Mouse (Mus musculus): ENCODE results near the gene Mast4. TPM values are rescaled to one million over a fixed set of nuclear protein-coding genes. Genes with fewer than 3 reads are reported as not detected.
A peak's percentile ranks its signal among the peaks of the same experiment; 100 is the strongest.
"Not testable (repeated sequence)": the region's sequence is repeated elsewhere in the genome, so short reads cannot be mapped to it uniquely, and the experiment has no call there.

Gene Mast4
- total RNA-seq (2021) = 10 to 100 TPM; 80.4 to 89.0 TPM

DNA sequence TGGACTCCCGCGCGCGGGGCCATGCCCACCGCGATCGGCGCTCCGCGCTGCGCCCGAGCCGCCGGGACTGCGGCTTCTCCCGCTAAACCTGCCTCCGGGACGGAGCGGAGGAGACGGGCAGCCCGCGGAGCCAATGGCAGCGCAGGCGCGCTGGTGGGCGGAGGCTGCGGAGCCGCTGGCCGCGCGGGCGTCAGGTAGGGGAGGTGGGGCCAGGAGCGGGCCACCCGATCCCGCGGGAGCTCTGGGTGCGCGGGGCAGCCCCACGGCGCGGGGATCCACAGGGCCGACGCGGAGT, at the start of gene Mast4:
Gene Mast4 (minus strand): TSS at position 106 of the 295 bp plus-strand sequence.
- DNase-seq = peak; percentile 94

DNA sequence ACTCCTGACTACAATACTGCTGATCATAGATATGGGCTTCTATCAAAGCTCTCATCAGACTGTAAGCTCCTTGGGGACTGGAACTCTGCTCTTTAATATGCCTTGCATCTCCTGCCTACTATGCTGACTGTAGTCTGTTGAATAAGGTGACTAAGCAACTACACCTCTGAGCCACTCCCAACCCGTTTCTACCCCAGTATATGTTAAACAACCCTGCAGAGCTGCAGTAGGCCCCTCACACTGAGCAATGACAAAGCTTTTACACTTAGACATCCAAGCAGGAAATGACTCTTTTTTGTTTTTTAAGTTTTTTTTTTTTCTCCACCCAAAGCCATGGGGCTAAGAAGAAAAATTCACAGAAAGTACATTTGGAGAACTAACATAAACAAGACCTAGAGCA, 40.2 kb upstream of the Mast4 start:
- DNase-seq = no peak

DNA sequence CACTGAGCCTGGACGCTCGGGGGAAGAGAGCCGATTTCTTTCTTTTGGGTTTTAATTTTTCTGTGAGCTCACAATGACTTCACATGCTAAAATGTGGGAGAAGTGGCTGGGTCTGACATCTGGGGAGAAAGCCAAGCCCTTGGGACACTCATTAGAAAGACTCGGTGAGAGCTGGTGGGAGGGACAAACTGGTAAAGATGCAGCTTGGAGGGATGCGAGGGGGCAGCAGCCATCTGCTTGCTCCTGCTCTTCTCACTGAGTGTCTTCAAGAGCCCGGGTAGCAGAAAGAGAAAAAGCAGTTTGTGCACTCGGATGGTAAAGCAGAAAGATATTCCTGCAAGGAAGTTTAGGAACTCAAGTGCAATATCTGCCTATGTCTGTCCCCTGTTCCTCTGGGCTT, 34.9 kb upstream of the Mast4 start:
- no peak for DNase-seq

DNA sequence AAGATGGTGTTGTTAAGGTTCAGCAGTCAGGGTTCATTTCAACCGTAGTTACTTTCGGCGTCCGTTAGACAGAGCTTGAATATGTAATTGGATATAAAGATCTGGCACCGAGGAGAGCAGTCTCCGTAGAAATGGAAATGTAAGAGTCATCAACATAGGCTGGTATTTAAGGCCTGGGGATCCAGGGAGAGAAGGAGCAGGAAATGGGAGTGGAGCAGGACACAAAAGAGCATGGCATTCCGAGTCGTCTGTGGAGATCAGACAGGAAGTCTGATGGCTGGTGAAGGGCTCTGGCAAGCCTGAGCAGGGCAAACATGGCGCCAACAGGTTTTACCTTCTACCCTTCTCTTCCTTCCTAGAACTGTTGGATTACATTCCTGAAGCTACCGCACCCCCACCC, 28.9 kb upstream of the Mast4 start:
- DNase-seq = no peak

DNA sequence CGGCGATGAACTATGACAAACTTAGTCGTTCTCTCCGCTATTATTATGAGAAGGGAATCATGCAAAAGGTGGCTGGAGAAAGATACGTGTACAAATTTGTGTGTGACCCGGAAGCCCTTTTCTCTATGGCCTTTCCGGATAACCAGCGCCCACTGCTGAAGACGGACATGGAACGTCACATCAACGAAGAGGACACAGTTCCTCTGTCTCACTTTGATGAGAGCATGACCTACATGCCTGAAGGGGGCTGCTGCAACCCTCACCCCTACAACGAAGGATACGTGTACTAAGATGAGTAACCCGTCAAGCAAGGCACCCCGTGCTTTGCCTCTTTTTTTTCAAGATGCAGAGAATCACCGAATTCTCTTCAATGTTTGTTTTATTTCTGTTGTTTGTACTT, 23.1 kb upstream of the Mast4 start:
- DNase-seq = not testable (repeated sequence)

DNA sequence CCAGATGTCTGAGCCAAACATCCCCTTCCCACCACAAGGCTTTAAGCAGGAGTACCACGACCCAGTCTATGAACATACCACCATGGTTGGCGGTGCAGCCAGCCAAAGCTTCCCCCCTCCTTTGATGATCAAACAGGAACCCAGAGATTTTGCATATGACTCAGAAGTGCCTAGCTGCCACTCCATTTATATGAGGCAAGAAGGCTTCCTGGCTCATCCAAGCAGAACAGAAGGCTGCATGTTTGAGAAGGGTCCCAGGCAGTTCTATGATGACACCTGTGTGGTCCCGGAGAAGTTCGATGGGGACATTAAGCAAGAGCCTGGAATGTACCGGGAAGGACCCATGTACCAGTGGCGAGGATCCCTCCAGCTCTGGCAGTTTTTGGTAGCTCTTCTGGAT, 22.6 kb upstream of the Mast4 start:
- not testable (repeated sequence) for DNase-seq

DNA sequence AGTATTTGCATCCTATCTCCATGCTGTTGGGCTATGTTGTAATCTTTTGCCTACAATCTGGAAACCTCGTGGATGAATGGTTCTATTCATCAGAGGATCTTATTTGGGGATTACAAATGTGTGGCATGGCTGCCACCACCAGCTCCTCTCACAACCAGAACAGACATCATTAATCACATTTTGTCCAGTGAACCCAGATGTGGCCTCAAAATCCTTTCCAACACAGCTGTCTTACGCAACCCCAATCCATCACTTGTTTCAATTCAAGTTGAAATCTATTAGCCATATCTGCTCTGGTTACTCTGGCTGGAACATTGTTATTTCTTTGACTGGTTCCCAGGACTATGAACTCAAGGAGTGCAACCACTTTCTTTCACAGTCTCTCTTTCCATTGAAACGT, 20.4 kb upstream of the Mast4 start:
- DNase-seq = no peak

DNA sequence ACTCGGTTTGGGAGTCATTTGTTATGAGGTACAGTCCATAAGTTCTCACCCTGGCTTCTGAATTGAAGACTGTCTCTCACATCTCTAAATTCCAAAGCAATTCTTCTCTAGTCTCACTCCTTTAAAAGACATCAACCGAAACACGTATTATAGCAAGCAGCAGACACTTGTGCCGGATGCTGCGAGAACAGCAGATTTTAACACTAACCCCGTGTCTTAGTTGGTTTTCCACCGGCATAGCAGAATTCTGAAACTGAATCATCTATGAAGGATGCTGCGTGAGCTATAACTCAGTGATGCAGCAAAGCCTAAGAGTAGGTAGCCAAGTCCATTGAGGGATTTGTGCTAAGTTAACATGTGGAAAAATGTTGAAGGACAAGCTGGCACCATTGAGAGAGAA, 10.5 kb upstream of the Mast4 start:
- DNase-seq = no peak

DNA sequence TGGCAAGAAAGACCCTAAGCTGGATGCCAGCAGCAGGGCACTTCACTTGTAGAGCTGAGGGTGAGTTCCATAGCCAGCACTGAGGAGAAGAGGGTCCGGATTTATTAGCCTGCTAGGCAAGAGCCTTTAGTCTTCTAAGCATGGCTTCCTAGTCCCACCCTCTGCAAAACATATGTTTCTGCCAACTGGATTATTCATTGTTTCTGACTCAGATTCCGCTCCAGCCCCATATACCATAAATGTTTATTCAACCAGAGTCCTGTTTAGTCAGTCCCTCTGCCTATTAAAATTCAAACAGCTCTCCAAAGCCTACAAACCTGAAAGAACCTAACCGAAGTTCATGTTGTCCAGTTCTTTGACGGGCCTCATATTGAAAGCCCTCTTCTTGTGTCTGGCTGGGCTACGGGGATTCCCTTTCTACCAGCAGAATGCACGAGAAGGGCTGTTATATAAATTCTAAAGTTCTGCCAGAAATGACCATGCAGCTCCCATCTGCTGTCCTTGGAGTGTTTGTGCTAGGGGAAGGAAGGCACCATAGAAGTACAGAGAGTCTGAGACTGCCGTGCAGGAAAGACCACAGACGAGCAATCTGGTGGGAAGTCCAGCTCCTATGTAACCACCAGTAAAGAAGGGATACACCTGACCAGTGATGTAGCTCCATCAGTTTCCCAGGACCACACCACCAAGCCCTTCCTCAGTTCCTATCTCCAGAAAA, 9.9 kb upstream of the Mast4 start:
- DNase-seq = no peak

DNA sequence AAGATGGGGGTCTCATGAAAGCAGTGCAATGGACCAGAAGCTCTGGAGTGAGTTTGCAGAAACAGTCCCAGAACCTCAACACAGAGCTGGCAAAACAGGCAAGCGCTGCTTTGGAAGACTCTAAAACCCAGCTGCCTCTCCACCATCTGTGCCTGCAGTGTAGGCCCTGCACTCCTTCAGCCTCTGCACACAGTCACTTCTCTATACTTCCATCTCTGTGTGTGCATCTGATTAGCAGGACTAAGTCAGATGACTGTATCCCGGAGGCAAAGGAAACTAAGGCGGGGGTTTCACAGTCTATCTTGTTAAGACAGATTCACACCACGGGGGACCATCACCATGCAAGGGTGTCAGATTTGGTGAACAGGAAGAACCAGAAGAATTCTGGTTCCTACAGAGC, 6.7 kb upstream of the Mast4 start:
- no peak for DNase-seq

DNA sequence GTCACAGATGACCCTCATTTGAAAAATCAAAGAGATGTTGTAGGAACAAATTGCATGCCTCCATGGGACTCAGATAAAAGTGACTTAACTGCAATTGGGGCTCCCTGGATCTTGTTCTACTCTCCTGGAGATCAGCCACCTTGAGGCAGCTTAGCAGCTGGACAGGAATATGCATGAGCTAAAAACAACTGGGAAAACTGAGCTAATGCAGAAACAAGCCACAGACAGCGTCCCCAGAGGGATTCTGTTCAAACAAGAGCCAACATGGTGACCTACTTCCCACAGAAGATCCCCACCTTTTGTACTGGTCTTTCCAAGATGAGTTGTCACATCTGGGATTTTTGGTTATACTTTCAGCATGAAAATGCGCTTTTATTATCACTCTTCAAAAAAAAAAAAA, 4.3 kb upstream of the Mast4 start:
- peak; percentile 41 for DNase-seq

DNA sequence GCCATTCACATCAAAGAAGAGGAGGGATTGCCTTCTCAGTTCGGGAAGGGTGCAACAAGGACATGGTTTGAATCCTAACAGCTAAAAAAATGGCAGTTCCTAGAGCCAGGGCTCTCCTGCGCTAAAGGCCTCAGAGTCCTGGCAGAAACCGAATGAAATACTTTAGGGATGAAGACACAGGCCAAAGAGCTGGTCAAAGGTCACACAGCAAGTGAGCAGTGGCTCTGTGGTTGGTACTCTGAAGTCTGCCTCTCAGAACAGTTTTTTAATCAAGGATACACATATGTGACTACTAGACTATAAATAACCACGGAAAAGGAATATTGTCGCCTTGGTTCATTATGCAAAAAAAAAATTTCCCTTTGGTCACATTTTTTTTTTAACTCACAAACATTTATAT, 1.9 kb upstream of the Mast4 start:
- DNase-seq = no peak

DNA sequence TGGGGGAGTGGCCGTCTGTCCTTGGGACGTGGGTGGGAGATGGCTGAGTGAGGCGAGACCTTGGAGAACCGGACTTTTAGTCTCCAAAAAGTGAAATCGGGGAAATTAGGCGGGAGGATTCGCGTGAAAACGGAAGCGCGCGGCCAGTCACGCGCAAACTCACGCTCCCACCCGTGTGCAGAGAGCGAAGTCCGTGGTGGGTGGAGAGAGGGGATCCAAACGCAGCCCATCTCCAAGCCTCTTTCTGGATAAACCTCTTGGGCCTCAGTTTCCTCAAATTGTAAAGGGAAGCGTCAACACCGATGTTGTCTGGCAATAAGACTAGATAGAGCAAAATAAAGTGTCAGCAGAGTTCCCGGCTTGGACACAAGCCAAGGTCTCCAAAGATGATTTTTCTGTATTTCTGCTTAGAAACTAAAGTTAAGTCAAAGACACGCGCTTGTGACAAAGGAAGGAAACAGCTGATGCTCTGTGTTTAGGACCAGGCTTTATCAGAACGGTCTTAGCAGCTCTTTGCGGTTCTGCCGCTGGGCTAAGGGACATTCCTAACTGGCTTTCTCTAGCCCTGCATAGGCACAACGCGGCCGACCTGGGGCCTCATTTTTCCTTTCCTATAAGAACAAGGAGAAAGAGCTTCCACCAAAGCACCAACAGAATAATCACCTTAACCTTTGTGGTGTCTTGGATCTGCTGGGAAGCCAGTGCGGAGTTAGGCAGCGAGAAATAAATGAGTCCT, 594 bp upstream of the Mast4 start:
- DNase-seq = peak; percentile 29

DNA sequence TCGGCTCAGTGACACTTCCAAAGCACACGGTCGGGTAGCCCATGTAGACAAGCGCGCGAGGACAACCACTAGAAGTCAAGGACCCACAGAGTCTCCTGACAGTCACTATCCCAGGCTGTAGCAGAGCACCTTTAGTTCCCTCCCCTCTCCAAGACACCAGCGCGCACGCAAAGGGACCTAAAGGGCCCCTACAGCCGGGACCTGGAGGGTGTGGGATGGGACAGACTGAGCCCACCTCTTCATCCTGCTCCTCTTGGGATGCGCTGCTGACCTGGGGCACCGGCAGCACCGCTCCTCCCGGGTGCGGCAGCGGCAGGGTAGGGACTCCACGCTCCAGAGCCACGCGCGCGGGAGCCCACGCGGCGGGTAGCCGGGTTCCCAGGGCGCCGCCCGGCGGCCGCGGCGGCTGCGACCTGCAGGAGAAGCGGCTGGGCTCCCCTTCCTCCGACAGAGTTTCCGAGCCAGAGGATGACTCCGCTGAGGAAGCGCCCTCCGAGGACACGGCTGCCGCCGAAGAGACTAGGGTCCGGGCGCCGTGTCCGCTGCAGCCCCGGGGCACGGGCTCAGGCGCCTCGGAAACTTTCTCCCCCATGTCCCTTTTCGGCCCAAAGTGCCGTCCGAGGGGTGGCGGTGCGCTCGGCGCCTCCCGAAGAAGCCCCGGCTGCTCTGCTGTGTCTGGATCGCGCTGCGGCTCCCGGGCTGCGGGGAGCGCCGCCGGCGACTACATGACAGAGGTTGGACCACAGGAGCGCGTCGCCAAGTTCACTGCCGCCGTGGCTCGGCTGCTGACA, 501 bp downstream of the Mast4 start:
- DNase-seq = peak; percentile 61

DNA sequence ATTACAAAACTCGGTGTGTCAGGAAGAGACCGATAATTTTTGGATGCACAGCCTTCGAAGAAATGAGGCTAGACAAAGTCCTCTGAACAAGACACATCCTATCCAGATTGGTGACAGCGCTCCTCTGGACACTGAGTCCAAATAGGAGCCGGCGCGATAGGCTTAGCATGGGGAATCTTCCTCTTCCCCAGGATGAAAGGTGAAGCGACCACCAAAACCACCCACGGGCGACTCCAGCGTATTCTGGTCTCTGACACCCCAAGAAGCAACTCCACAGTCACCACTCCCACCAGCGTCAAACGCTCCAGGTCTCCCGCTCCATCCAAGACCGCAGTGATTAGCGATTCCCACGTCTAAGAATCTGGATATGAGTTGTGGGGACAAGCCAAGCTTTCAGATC, 1.1 kb downstream of the Mast4 start:
- DNase-seq = no peak

DNA sequence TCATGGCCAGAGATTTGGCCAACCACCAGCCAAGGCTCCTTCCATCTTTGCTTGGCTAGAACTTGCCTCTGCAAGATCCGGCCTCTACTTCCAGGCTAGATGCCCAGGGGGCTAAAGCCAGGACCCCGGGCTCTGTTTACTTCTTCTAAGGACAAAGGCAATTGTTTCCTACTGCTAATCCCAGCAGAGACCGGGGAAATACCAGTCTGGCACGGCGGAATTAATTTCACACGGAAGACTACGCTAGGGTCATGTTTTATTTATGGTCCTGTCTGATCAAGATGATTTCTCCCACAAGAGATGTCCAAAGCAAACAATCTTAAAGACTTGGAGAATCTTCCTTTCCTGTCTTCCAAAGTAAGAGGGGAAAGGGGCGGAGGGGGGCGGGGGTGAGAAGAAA, 1.6 kb downstream of the Mast4 start:
- DNase-seq = peak; percentile 14

DNA sequence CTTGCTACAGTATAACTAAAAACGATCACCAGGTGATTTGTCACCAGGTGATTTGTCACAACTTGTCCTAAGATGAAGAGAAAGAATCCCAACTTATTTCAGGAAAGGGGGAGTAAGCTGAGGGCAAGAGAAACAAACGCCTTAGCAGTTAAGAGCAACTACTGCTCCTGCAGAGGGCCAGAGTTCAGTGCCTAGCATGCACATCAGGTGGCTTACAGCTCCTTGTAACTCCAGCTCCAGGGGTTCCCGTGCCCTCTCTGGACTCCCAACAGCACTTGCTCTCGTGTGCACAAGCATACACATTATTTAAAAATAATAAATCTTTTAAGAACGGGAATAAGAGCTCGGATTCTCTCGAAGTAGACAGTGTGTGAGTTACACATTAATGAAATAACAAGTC, 3.2 kb downstream of the Mast4 start:
- no peak for DNase-seq

DNA sequence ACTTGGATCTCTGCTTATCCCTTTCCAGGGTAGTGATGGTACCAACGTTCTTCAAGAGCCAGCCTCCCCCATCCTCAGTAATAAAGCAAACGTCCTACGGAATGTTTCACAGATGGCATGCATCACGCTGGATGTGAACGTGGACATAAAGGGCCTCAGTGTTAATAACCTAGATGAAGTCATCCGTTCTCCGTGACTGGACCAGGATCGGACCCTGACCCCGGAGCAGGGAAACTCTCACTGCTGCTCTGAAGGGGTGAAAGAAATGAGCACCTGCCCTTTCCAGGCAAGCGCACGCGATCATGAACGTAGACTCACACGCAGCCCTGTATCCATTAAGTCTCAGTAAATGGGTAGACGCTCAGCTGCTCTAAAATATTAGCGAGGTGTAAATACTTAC, 6.0 kb downstream of the Mast4 start:
- no peak for DNase-seq

DNA sequence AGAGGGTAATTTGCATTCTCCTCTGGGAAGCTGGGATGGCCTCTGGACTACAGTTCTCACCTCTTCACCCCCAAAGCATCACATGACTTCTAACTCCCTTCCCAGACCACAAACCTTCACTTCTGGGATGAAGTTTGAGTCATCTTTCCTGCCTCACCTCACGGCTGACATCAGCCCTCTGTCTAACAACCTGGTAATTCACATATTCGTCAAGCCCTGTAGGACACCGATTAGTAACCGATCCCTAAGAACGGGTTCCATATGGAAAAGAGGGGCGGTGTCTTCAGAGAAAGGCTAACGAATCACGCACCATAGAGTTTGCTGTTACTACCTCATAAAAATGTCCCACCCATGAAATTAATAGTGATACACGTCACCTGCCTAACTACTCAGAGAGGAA, 6.5 kb downstream of the Mast4 start:
- no peak for DNase-seq

DNA sequence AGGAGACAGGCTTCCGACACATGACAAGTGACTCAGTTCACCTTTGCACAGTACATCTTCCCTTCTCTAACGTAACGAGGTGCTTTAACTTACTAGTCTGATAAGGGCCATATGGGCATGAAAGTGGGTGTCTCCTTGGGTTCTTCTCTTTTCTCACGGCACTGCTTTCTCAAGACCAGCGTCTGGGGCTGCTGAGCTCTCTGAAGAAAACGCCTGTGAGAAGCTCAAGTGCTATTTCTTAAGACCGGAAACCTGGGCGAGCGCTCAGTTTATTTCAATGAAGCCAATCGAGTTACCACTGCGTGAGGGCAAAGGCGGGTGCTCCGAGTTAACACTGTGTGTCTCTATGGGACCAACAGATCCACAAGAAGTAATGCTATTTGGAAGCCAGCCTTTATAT, 8.1 kb downstream of the Mast4 start:
- no peak for DNase-seq

DNA sequence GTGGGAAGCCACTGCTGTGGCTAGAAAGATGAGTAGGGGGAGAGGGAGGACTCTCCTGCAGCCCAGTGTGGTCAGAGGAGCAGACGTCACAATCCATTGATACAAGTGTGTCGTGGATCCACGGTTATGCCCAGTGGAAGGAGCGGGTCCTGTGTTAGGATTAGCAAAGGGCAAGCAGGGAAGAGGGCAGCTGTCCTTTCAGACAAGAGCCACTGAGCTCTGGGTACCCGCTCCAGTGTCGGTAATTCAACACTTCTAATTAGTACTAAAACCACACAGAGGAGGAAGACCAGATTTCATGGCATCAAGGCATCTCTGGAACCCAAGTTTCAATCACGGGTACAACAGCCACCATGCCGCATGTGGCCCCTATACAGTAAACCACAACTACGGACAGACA, 14.4 kb downstream of the Mast4 start:
- no peak for DNase-seq

DNA sequence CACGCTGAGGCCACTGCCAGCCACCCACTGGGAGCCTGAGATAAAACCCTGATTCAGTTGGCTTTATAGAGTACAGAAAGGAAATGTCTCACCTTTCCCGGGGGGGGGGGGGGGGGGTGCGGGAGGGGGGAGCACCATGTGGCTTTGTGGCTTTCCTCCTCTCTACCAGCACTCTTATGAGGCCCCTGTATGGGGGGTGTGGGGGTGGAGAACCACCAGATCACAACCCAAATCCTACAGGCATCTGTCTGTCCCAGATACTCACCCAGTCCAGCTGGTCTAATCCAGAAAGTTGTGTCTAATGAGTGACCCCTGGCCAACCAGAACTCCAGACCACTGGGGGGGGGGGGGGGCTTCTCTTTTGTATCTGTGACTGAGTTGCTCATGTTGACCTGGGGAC, 15.0 kb downstream of the Mast4 start:
- DNase-seq = no peak

DNA sequence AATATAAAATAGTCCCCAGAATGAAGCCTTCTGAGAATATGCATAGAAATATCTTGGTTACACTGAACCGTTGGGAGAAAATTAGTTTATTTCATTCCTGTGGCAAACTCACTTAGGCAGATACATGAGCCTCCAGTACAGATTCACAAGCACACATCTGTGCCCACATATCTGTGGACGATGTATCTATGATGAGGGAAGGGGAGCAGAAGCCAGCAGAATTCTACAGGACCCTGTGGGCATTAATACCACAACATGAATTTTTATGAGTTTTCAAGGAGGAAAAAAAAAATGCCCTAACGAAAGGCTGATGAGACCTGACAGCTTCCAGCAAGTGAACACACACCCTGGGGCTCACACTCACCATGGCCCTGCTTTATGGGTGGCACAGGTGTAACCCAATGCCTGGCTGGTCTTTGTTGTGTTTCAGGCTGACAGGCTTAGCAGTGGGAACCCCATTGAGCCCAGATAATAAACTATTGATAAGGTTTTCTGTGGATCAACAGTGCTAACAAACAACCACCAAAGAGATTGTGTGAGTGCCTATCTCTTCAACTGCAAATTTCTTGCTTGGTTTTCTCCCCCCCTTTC, 17.4 kb downstream of the Mast4 start:
- no peak for DNase-seq
